Mouse (Mus musculus) cerebellum, adult 8-10 months (tissue): ENCODE measurements around the gene Gpr139.
A peak's percentile ranks its signal among the peaks of the same experiment; 100 is the strongest.

Experiments used
- DNase-seq: peaks from one replicate; pipeline ENCODE4 v3.0.0; 2022

Gpr139 gene

GRCm38 (mm10) chr7:119184341-119185143, at the start of gene Gpr139:
Gpr139 (minus strand) TSS chr7:119184603.
- no peak for DNase-seq

GRCm38 (mm10) chr7:119230971-119231370, 46.6 kb upstream of the Gpr139 start:
- no peak for DNase-seq

DNA sequence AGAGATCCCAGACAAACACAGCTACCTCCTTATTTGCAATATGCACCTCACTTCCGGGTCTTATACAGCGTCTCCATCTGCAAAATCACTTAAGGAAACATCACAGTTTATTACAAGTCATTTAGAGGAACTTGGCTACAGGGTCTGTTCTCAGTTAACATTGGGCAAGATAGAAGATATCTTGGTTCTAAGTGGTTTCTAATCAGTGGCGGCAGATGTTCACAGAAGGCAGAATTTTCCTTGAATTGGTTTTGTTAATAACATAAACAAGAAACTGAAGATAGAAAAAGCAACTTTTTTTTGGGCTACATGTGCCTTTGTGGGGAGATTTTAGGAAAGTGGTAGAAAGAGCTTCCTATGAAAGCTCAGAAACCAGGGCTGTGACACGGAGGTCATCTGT, 38.3 kb upstream of the Gpr139 start:
- no peak for DNase-seq

DNA sequence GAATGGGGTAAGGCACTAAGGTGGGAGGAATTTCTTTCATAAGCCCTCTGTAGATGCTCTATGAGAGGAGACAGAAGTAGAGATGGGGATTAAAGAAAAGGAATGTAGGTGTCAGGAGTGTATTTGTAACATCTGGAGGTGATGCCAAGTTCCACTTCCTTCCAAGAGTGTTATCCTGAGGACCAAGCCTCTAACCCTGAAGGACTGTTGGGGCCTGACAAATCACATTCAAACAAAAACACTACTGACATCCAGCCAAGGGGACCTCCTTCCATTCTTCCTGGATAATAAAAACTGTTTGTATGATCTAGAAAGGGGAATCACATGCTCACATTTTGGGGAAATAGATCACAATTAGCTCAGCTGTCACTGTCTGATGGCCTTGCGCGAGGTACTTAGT, 34.7 kb upstream of the Gpr139 start:
- no peak for DNase-seq

GRCm38 (mm10) chr7:119207251-119207650, 22.8 kb upstream of the Gpr139 start:
- DNase-seq = no peak

DNA sequence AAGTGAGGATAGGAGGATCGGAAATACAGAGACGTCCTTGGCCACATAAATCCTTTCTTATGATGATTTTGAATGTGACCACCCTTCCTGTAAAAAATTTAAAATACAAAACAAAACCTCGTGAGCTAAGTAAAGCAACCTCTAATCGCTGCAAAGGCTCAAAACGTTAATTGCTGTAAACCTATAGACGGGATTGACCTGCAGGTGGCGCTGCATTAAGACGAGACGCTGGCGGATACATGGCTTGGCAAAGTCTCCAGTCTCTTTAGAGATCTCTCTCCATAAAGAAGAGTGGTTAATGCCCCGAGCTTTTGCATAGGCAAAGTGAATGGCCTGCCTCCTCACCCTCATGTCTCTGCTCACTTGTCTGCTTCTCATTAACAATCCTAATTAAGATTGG, 2.0 kb upstream of the Gpr139 start:
- peak; percentile 5 for DNase-seq

GRCm38 (mm10) chr7:119185181-119185940, 958 bp upstream of the Gpr139 start:
- DNase-seq = no peak

- no peak for DNase-seq
Observed at GRCm38 (mm10) chr7:119181053-119181452, 3.4 kb downstream of the Gpr139 start.

- DNase-seq = no peak
Observed at GRCm38 (mm10) chr7:119160015-119160414, 24.4 kb downstream of the Gpr139 start.

DNA sequence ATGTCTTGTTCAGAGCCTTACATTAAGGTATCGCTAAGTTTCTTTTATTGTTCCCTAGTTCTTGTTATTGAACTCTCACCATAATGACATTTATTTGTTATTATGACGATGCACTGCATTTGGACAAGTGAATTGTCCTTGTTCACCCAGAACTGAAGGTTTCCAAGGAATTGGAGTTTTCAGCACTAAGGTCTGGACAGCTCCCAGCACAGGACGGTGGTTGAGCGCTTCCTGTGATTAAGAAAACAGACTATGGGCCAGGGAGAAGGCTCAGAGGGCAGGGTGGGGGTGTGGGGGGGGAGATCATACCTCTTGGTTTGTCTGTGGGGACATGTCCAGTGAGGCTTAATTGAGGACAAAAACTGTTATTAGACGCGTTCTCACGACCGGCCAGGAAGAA, 72.6 kb downstream of the Gpr139 start:
- DNase-seq = no peak

GRCm38 (mm10) chr7:119105878-119106277, 78.5 kb downstream of the Gpr139 start:
- no peak for DNase-seq

GRCm38 (mm10) chr7:119096583-119096982, 87.8 kb downstream of the Gpr139 start:
- no peak for DNase-seq
